Comparison of ENCODE assay signal across 22 mouse cellular contexts in genomic region chr15:94770832-94771578, GRCm38 (mm10).
A peak's percentile ranks its signal among the peaks of the same experiment; 100 is the strongest.
DNase-seq lines count a peak whose midpoint lies in the region; ATAC-seq lines count a peak whose summit lies in the region.
"Had no signal": no experiment of that assay in that cellular context is flagged by ENCODE, and none has a peak within 500 bp of the region (broad histone marks: within the 10 kb centered on the region; RNA-seq: fewer than 3 reads in every experiment).

No protein-coding gene starts in this region.

- DNase-seq in cerebellum, adult 9-10 months = peak; percentile 53
- no peak for DNase-seq in cerebellum, postnatal 4 days (ENCODE audit: low spot score in 2 of 2)
- DNase-seq in neural tube, embryonic 10.5 days (ENCODE audit: extremely low spot score, low spot score) = no peak
- DNase-seq in telencephalon, adult 2 months (ENCODE audit: low read depth, low spot score) = peak; percentile 52
- no peak for DNase-seq in spleen, postnatal 14 days (ENCODE audit: low spot score in 2 of 2)
- DNase-seq: adrenal gland, postnatal 14 days; gastrocnemius, postnatal 14 days; heart, adult 2 months; heart, postnatal 4 days; kidney, adult 18-20 months; lung, adult 2 months; lung, postnatal 36 days; right cerebral cortex, adult 18-20 months; thymus, adult 2 months had no signal

- no peak overlapping the region for H3K27ac ChIP-seq in hindbrain, embryonic 16.5 days (ENCODE audit: low read depth, low read length)
- H3K27ac ChIP-seq in hindbrain, embryonic 13.5 days = no peak overlapping the region
- H3K27ac ChIP-seq in neural tube, embryonic 15.5 days (replicated peaks) = no peak overlapping the region
- H3K27ac ChIP-seq: heart, adult 2 months; kidney, postnatal 0 days; limb, embryonic 12.5 days; liver, embryonic 12.5 days had no signal

- WGBS in hindbrain, embryonic 16.5 days = 34% methylated on average over 7 of the region's 7 CpGs
- WGBS in hindbrain, embryonic 13.5 days = 43% methylated on average over 7 of the region's 7 CpGs
- WGBS in neural tube, embryonic 15.5 days = 35% methylated on average over 7 of the region's 7 CpGs

- H3K36me3 ChIP-seq in hindbrain, embryonic 16.5 days (ENCODE audit: control insufficient read depth, insufficient read depth, low read length) = no peaks in the 10 kb centered on the region
- H3K36me3 ChIP-seq in hindbrain, embryonic 13.5 days = no peaks in the 10 kb centered on the region
- H3K36me3 ChIP-seq in neural tube, embryonic 15.5 days = no peaks in the 10 kb centered on the region
- H3K36me3 ChIP-seq: G1E; limb, embryonic 12.5 days; liver, embryonic 12.5 days; neural tube, embryonic 12.5 days had no signal

- H3K4me1 ChIP-seq in hindbrain, embryonic 16.5 days (ENCODE audit: control insufficient read depth, insufficient read depth, low read depth, low read length) = no peaks in the 10 kb centered on the region
- H3K4me1 ChIP-seq in hindbrain, embryonic 13.5 days (replicated peaks) = peaks cover 18% of the 10 kb centered on the region
- 0 out of 2 replicates have a peak, but pooled peaks cover 3% of the 10 kb centered on the region for H3K4me1 ChIP-seq in neural tube, embryonic 15.5 days
- H3K4me1 ChIP-seq: limb, embryonic 12.5 days; liver, embryonic 12.5 days had no signal

- H3K27me3 ChIP-seq in hindbrain, embryonic 16.5 days (replicated peaks; ENCODE audit: control insufficient read depth, insufficient read depth, low read length) = no peaks in the 10 kb centered on the region; the same call in 1 of the 2 replicates
- H3K27me3 ChIP-seq in hindbrain, embryonic 13.5 days = peaks cover 12% of the 10 kb centered on the region
- no peaks in the 10 kb centered on the region for H3K27me3 ChIP-seq in neural tube, embryonic 15.5 days (replicated peaks)
- H3K27me3 ChIP-seq: liver, embryonic 12.5 days; neural tube, embryonic 12.5 days had no signal

- ATAC-seq in hindbrain, embryonic 16.5 days = no peak
- ATAC-seq in hindbrain, embryonic 13.5 days (ENCODE audit: low FRiP score) = no peak
- ATAC-seq in neural tube, embryonic 15.5 days (ENCODE audit: low FRiP score) = no peak
- ATAC-seq: liver, embryonic 12.5 days had no signal

- H3K9me3 ChIP-seq in hindbrain, embryonic 16.5 days (ENCODE audit: control insufficient read depth, low read length) = peaks cover 4% of the 10 kb centered on the region
- no peaks in the 10 kb centered on the region for H3K9me3 ChIP-seq in hindbrain, embryonic 13.5 days
- H3K9me3 ChIP-seq in neural tube, embryonic 15.5 days (replicated peaks) = no peaks in the 10 kb centered on the region
- H3K9me3 ChIP-seq: limb, embryonic 12.5 days; liver, embryonic 12.5 days had no signal

- no peak overlapping the region for H3K4me3 ChIP-seq in hindbrain, embryonic 16.5 days (ENCODE audit: low read length)
- no peak overlapping the region for H3K4me3 ChIP-seq in hindbrain, embryonic 13.5 days
- no peak overlapping the region for H3K4me3 ChIP-seq in neural tube, embryonic 15.5 days (replicated peaks)
- H3K4me3 ChIP-seq: heart, adult 2 months; limb, embryonic 12.5 days; liver, embryonic 12.5 days; neural tube, embryonic 12.5 days had no signal

- H3K9ac ChIP-seq in hindbrain, embryonic 16.5 days (ENCODE audit: low read depth, low read length) = no peak overlapping the region
- no peak overlapping the region for H3K9ac ChIP-seq in hindbrain, embryonic 13.5 days
- H3K9ac ChIP-seq in neural tube, embryonic 15.5 days (replicated peaks) = no peak overlapping the region
- H3K9ac ChIP-seq: limb, embryonic 12.5 days; liver, embryonic 12.5 days; neural tube, embryonic 12.5 days had no signal

- H3K4me2 ChIP-seq in hindbrain, embryonic 16.5 days (ENCODE audit: low read length) = peak overlapping the region; percentile 27
- H3K4me2 ChIP-seq in hindbrain, embryonic 13.5 days = no peak overlapping the region
- H3K4me2 ChIP-seq in neural tube, embryonic 15.5 days = 0 out of 2 replicates have a peak overlapping the region, but pooled peaks have one; percentile 11
- H3K4me2 ChIP-seq: limb, embryonic 12.5 days; liver, embryonic 12.5 days; neural tube, embryonic 12.5 days had no signal

Comparison
In these comparisons a context has a peak if more than half of its experiments do, and no peak if none do; other contexts are left out.
1. DNase-seq: peak in cerebellum, adult 9-10 months (single experiment) and telencephalon, adult 2 months (single experiment); none in cerebellum, postnatal 4 days (0 of 2), neural tube, embryonic 10.5 days (single experiment) and spleen, postnatal 14 days (0 of 2).